In the genomic region with DNA sequence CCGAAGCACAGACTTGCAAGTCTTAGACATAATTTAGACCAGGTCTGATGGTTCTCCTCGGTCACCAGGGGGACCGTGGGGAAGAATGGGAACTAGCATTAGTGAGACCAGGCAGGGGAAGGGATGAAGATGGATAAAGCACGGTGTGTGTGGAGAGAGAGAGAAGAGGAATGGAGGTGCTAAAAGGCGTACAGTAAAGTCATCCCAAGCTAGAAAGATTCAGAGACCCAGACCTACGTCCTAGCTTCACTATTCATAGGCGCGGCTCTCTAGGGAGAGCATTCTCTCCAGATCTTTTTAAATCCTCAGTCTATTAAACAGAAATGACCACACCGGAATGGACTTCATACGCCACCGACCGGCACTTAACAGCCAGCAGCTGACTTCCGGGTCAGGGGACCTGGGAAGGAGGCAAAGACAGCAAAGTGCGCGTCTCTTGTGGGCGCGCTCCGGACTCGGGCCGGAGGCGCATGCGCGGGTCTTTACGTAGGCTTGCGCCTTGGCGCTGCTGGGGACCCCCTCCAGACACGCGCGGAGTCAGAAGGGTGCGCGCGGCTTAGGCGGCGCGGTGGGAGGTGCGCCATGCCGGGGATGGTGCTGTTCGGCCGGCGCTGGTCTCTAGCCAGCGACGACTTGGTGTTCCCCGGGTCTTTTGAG, we compare ENCODE assay signal across 7 mouse cellular contexts. TPM values are rescaled to one million over a fixed set of nuclear protein-coding genes. Genes with fewer than 3 reads are reported as not detected.
DNase-seq lines count a peak whose midpoint lies in the region; ATAC-seq lines count a peak whose summit lies in the region.

A gene (plus strand): TSS at position 485 of the 657 bp plus-strand sequence.

- H3K27me3 ChIP-seq in intestine, embryonic 16.5 days (replicated peaks; ENCODE audit: control insufficient read depth, insufficient read depth, low read length): no peaks in the 10 kb centered on the region
- H3K27me3 ChIP-seq in midbrain, embryonic 11.5 days (ENCODE audit: control insufficient read depth, insufficient read depth, low read length): no peaks in the 10 kb centered on the region

- H3K4me2 ChIP-seq in intestine, embryonic 16.5 days (ENCODE audit: low read depth, low read length): peak within 1 kb of the TSS; percentile 79
- H3K4me2 ChIP-seq in midbrain, embryonic 11.5 days: peak within 1 kb of the TSS; percentile 76

- no peaks in the 10 kb centered on the region for H3K36me3 ChIP-seq in intestine, embryonic 16.5 days (ENCODE audit: control insufficient read depth, insufficient read depth, low read length)
- H3K36me3 ChIP-seq in midbrain, embryonic 11.5 days (ENCODE audit: control insufficient read depth, insufficient read depth, low read length): 0 out of 2 replicates have a peak, but pooled peaks cover 2% of the 10 kb centered on the region

- H3K4me1 ChIP-seq in intestine, embryonic 16.5 days (ENCODE audit: control insufficient read depth, insufficient read depth, low read length): 0 out of 2 replicates have a peak, but pooled peaks cover 13% of the 10 kb centered on the region
- H3K4me1 ChIP-seq in midbrain, embryonic 11.5 days (ENCODE audit: control insufficient read depth, insufficient read depth, low read length): peaks cover 5% of the 10 kb centered on the region; the same call in 1 of the 2 replicates

- intact Hi-C loops in left cerebral cortex, postnatal 36 days (cut with DNase I): no loop called here

- no peaks in the 10 kb centered on the region for H3K9me3 ChIP-seq in intestine, embryonic 16.5 days (ENCODE audit: control insufficient read depth, low read length)
- no peaks in the 10 kb centered on the region for H3K9me3 ChIP-seq in midbrain, embryonic 11.5 days (ENCODE audit: control insufficient read depth, low read length)

- peak; percentile 95 for ATAC-seq in intestine, embryonic 16.5 days
- ATAC-seq in midbrain, embryonic 11.5 days (ENCODE audit: low FRiP score): peak; percentile 95

- peak within 1 kb of the TSS; percentile 17 for H3K27ac ChIP-seq in intestine, embryonic 16.5 days (ENCODE audit: low read length)
- no peak within 1 kb of the TSS for H3K27ac ChIP-seq in midbrain, embryonic 11.5 days (ENCODE audit: low read depth, low read length)

- H3K9ac ChIP-seq in intestine, embryonic 16.5 days (ENCODE audit: low read depth, low read length): peak within 1 kb of the TSS; percentile 86
- peak within 1 kb of the TSS; percentile 76 for H3K9ac ChIP-seq in midbrain, embryonic 11.5 days (ENCODE audit: low read length)

- DNase-seq in adrenal gland, adult 2 months: peak; percentile 94
- DNase-seq in embryo, embryonic 11.5 days (ENCODE audit: low read depth, low spot score): peak; percentile 90
- DNase-seq in gastrocnemius, postnatal 4 days (ENCODE audit: low spot score in 2 of 2): peak; percentile 78 to 88
- DNase-seq in left cerebral cortex, postnatal 36 days (ENCODE audit: low spot score in 2 of 2): peak; percentile 89 to 93
- DNase-seq in midbrain, embryonic 11.5 days (ENCODE audit: low spot score, missing footprints): peak; percentile 99
- DNase-seq in skeletal muscle tissue, adult 2 months (ENCODE audit: low read depth, low spot score): peak; percentile 95

- peak within 1 kb of the TSS; percentile 82 for H3K4me3 ChIP-seq in intestine, embryonic 16.5 days (ENCODE audit: low read length)
- peak within 1 kb of the TSS; percentile 67 for H3K4me3 ChIP-seq in midbrain, embryonic 11.5 days (ENCODE audit: low read depth, low read length)

- 2% methylated on average over 43 of the region's 43 CpGs for WGBS in intestine, embryonic 16.5 days
- WGBS in midbrain, embryonic 11.5 days: 3% methylated on average over 43 of the region's 43 CpGs

RNA-seq across cellular contexts. Expression of the gene that starts here (rescaled TPM):
- 10 to 100 TPM; 19.0 to 19.4 TPM for total RNA-seq in adrenal gland, adult 2 months (2021)
- polyA plus RNA-seq in adrenal gland, adult 2 months (2012; rRNA removed): 29.3 and 33.0 TPM in 2 replicates
- total RNA-seq in gastrocnemius, postnatal 4 days (2021): 1 to 10 TPM; 7.5 to 7.6 TPM
- 16.2 and 18.5 TPM in 2 replicates for polyA plus RNA-seq in intestine, embryonic 16.5 days (2015; fragmentation: Nextera tagmentation; extraction: Ambion mirVana)
- total RNA-seq in left cerebral cortex, postnatal 36 days (2021): 10 to 100 TPM; 32.6 to 33.7 TPM
- polyA plus RNA-seq in midbrain, embryonic 11.5 days (2014; fragmentation: Nextera tagmentation; extraction: Ambion mirVana): 9.5 and 10.1 TPM in 2 replicates
